Mouse (Mus musculus) 416B (cell line): ENCODE measurements around the gene Ubash3b.

ENCODE experiments used
- DNase-seq: peaks from one replicate; pipeline ENCODE4 v3.0.0; 2011; ENCODE audit warnings: low read depth

Ubash3b gene

DNA sequence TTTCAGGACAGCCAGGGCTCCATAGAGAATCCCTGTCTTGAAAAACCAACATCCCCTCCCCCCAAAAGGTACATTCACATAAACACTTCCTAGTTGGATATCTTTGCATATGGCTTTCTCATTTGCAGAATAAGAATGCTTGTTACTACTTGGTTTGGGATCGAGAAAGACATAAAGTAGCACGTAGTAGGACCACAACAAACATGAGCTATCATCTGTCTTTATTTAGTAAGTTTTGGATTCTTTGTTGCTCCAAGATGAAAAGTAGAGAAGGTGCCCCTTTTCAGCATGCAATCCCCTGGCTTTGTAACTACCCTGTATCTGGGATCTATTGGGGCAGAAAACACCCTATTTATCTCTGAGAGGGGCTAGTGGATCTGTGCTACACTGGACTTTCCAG, 25.2 kb downstream of the Ubash3b start:
- no peak for DNase-seq

DNA sequence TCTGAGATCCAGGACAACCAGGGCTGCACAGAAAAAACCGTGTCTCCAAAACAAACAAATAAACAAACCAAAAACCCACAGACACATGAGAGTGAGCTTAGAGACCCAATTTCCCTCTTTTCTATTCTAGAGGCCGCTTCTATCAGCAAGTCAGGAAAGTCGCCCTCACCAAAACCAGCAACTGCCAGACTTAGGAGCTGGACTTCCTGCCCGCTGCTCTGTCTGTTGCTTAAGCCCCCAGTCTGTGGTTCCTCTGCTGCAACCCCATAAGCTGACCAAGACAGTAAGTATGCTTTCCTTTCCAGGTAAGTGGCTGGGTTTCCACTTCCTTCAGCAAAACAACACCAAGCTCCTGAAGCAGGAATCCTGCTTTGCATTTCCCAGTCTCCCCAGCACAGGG, 26.6 kb downstream of the Ubash3b start:
- DNase-seq: peak; percentile 88

DNA sequence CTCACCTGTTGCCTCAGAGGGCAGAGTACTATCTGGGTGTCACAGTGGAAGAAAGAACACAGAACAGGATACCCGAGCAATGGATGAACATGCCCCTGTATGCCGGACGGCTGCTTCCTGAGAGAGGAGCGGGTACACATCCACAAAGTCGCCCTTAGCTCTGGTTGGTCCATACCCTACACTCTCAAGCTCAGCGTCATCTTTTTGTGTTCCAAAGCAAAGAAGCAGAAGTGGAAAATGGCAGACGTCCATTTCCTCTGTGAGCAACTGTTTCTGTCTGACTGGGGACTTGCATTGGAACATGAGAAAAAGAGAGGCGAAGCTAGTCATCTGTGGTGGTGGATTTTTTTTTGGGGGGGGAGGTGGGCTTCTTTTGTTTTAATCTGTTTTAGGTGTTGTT, 30.9 kb downstream of the Ubash3b start:
- peak; percentile 37 for DNase-seq

DNA sequence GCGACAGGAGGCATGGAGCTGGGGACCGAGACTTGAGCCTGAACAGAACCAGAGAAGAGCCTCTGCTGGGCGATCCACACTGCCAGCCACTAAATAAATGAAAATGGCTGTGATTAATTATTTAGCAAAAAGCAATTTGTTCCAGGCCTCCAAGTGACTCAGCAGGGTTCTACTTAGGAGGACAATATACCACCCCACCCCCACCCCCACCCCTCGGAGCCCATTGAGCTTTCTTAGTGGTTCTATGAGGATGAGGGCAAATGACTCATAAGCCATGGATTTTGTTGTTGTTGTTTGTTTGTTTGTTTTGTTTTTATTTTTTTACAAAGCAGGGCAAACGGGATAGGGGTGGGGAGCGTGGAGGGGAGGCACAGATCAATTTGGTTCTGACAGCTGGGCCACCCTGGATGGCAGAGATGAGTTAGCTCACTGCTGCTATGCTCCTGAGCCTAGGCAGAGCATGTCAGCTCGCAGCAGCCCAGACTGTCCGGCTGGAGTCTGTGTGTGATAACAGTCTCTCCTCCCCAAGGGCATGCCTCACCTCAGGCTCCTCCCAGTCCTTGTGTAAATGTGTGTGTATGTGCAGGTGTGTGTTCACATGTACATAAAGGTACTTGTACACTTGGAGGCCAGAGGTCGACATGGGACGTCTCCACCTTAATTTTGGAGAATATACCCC, 31.6 kb downstream of the Ubash3b start:
- DNase-seq: no peak

DNA sequence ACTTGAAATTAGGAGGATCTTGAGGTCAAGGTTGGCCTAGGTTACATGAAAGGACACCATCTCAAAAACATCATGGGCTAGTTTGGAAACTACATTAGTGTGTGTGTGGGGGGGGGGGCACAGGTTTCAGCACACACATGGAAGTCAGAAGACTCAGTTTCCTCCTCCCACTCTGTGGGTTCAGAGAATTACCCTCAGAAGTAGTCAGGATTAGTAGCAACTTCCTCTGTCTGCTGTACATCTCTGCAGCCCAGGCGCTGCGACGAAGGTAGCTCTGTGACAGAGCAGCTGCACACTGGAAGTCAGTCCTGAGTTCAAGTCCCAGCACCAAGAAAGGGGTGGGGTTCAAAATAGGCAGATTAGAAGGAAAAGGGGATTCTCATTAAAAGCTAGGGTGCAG, 32.2 kb downstream of the Ubash3b start:
- no peak for DNase-seq

DNA sequence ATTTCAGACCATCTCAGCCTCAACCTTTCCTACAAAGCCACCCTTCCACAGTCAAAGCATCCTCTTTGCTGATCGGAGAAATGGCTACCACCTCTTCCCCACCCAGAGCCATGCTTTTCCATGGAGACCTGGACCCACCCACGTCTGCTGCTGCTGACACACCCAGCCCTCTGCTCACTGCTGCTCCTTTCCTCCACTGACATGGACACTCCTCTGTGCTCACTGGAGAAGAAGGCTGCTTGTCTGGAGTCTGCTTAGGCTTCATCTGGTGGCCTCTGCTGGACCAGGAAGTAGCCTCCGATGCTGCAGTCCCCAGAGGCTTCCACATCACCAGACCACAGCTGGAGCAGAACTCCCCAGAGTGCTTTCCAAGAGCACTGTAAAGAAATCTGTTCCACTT, 34.8 kb downstream of the Ubash3b start:
- DNase-seq: no peak

DNA sequence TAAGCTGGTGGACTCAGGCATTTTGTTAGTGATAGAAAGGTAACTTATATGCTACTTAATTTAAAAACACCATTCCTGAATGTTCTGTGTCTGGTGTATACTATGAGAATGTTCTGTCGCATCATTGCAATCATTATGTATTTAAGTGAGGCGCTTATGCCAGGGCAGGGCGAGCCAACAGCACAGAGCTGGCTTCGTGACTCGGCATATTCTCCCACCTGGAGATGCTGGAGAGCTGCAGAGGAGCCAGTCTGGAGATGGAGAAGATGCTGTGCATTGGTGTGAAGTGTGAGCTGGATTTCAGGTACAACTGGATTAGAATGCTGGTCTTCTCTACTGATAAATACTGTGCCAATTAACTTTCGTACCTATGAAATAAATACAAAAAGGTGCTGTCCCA, 37.2 kb downstream of the Ubash3b start:
- no peak for DNase-seq

DNA sequence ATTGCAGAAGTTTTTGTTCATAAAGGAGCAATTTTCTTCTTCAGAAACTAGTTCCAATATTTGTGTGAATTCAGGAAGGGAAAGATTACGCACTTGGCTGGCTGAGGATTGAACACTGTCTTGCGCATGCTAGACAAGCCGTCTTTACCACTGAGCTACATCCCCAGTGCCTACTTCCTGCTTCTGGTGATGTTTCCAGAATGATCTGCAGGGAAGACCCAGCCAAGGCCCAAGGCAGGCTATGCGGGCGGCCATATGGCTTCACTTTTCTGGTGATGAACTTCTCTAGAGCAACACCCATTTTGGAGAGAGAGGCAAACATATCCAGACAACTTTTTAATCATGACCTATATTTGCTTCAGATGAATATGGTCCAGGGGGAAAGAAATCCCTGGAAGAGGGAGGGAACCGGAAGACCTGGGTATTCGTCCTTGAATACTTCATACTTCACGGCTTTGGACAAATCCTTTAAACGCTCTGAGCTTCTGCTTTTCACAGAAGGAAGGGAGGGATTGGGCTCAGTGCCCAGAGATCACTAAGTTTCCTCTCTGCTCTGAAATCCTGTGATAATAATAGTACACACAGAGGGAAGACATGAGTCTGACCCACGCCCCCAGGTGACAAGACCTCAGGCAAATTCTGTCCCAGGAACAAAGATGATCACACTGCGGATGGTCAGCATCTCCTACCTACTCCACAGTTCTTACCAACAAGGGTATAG, 38.9 kb downstream of the Ubash3b start:
- DNase-seq: peak; percentile 59

DNA sequence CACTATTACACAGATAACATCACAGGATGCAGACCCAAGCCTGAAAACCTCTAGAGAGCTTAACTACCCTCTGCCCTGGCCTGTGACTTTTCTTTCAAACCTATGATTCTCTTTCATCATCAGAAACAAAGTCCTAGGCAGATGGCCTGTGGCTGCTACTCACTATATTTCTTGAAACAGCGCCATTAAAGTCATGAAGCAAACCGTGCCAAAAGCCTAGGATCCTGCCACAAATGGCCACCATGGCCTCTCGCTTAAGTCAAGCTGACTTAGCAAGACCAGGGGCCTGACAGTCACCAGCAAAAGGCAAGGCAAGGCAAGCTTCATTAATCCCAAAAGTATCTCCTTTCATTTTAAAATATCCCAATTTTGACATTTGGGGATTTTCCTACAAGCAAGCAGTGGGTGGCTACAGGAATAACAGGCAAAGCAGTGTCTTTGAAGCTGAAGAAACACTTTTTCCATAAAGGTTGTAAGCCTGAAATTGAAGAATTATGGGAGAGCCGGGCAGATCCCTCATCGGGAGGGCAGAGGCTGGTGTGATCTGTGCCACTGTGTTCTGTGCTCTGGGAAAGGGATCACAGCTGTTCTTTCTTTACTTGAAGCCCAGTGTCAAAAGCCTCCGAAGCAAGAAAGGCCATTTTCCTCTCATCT, 39.7 kb downstream of the Ubash3b start:
- no peak for DNase-seq

DNA sequence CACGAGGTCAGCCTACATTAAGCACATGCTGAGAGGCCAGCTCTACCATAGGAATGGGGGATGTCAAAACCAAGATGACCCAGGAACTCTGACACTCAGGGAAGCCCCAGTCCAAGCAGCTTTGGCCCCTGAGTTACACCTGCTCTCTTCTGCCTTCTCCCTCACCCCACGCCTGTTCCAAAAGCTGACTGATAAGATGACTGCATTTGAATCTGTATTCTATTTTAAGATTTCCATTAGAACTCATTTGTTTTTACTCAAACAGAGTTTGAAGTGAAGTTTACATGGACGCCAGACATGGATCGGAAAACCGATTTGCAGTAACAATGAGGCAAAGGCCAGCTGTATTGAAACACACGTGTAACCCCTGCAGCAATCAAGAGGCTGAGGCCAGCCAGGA, 41.5 kb downstream of the Ubash3b start:
- no peak for DNase-seq

DNA sequence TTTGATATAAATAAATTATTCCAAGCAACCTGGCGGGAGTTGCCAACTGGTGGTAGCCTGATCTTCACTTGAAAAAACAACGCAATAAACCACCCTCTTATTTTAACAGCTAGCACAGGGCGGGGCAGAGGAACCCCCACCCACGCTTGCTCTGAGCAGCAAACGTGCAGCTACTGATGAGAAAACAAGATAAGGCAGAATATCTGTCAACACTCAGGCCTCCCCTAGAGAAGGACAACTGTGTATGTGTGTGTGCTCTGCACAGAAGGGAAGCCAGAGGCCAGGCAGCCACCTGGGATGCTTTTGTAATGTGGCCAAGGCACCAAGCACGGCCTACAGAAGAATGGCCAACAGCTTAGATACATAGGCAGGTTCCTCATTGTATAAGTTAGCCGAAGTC, 43.4 kb downstream of the Ubash3b start:
- DNase-seq: peak; percentile 60

DNA sequence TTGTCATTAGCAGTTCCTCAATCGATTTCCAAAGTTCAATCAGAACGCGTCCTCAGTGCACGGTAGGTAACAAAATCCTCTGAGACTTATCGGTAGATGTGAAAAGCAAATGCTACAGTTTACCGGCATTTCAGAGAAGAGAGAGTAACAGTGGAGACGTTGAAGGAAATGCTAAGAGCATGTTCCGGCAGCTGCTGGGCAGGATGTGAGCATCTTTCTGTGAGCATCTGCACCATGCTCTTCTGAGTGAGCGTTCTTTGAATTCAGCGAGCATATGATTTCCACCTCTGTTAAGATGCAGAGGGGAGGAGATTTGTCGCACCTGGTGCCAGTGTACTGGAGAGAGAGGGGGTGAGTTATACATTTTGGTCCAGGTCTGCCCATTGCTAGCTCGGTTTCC, 45.4 kb downstream of the Ubash3b start:
- no peak for DNase-seq

DNA sequence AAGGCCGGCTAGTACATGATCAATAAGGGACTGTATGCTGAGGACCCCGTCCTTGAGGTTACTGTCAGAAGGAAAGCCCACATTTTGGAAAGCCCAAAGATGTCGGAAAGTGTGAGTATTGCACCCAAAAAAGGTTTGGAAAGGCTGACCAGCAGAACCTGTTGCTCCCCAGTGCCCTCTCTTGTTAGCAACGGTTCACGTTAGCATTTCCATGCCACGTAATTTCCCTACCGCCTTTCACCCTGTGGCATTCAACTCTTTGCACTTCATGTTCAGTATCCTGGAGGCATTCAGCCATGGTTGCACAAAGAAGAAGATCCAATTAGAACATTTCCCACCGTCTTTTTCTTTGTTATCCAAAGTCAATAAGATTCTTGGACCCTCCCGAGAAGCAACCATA, 47.1 kb downstream of the Ubash3b start:
- DNase-seq: no peak

DNA sequence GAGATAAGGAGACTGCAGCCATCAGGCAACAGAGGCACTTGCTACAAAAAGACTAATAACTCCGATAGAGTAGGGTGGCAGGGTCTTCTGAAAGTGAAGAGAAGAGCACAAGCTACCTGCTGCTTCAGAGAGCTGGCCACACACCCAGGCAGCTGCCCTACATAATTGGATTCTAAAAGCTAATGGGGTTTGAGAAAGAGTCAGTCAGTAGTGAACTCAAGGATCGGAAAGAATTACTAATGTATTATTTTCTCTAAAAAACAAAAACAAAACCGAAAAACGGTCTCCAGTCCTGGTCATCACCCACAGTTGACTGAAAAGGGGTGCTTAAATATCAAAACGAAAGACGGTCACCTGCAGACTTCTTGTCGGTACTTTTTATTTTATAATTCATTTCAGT, 51.7 kb downstream of the Ubash3b start:
- no peak for DNase-seq

DNA sequence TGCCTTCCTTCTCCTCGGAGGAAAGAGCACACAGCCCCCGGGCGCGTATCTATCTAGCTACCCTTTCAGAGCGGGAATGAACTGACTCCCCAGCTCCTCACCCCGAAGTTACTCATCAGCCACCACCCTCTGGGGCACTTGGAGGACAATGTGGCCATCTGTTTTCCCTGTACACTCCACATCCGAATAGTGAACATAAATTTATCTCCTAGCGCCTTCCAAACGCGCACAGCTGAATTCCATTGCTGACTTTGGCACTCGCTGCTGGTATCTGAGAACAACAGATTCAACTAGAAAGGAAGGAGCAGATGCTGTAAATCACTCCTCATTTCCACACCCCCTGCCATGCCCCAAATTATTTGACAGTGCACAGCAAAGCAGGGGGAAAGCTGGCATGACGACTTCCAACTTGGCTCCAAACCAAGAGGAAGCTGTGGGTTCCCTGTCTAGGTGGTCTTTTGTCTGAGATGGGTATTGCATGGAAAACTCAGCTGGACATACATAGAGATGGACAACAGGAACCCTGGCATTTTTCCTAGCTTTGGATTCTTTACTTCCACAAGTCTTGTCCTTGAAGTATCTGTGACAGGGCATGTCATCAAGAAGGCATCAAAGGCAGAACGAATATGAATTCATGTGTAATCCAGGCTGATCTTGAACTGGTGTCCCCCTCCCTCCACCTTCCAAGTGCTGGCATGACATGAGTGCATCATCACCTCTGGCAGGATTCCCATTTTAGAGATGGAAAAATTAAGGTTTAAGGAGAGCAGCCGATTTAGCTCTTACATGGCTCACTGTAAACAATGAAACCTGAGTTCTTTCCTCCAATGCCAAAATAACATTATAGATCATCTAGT, 52.9 kb downstream of the Ubash3b start:
- DNase-seq: no peak

DNA sequence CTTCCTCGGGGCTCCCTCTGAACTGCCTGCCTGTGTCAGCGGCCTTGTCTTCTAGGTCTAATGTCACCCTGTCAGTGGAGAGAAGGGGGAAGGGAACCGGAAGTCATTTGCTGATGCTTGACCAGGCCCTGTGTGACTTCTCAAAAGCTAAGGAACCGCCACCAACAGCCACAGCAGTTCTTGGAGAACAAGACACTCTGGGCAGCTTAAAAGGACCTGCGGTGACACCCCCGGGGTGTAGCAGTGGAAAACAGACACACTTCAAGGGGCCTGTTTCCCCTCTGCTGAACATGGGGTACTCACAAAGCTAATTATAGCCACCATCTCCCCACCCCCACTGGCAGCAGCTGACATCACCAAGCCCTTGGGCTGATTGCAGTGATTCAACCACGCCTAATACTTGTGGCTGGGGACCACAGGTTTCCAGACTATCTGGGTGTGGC, 56.3 kb downstream of the Ubash3b start:
- peak; percentile 39 for DNase-seq

DNA sequence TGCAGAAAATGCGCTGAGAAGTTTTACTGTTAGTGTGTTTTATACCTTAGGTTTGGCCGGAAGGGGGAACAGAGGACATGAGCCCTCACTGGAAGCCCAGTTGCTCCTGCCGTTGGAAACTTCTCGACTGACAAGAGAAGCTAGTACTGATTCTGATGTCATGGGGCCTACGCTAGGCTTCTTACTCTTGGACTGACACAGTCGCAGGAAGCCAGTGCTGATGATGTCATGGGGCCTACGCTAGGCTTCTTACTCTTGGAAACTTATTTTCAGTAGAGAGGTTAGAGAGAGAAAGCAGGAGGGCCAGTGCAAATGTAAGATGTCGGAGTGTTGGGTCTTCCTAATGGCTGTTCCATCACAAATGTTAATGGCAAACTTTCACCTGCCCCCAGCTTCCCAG, 57.8 kb downstream of the Ubash3b start:
- DNase-seq: no peak

DNA sequence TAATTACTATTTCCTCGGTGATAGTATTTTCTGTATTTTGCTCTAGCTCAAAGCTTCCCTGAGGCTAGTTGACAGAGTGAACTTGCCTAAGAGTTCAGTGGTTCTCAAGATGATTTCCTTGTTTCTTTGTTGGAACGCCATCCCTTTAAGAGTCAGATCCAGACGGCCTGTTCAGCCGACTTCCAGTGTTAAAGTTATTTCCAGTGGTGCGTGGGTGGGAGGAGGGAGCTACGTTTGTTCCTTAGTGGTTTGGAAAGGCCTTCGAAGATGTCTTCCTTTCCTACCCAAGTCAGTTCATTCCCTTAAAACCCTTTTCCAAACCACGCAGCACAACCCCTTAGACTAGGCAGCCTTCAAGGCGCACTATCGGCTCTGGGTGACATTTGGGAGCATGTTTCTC, 58.9 kb downstream of the Ubash3b start:
- no peak for DNase-seq

DNA sequence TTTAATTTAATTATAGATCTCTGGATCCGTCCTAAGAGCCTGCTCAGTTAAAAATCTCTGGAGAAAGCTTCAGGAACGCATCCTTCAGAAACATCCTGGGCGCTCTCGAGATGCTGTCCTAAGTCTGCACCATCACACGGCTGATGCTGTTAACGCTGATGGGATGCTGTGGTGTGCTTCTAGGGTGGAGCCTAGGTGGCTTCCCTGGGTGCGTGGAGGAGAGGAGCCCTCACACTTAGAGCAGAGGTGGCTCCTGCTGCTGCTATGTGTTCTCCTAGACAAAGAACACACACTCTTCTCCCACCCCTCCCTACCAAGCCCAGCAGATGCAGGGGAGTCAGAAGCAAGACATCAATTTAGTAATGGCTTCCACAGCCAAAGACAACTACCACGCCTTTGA, 61.6 kb downstream of the Ubash3b start:
- DNase-seq: no peak

DNA sequence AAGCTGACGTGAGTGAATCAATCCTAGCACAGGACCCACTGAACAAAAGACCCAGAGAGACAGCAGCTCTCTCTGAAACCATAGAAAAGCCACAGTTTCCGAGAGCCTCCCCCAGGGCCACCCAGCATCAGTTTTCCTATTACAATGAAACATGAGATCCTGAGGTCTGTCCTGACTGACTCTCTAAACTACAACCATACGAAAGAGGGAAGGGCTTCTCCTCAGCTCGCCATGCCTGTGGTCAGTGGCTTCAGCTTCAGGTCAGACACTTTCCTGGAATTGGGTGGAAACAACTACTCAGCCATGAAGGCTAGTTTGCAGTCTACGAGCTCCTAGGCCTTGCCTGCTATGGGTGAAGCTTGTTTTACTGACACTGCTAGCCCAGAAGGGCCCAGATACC, 62.4 kb downstream of the Ubash3b start:
- DNase-seq: peak; percentile 94

DNA sequence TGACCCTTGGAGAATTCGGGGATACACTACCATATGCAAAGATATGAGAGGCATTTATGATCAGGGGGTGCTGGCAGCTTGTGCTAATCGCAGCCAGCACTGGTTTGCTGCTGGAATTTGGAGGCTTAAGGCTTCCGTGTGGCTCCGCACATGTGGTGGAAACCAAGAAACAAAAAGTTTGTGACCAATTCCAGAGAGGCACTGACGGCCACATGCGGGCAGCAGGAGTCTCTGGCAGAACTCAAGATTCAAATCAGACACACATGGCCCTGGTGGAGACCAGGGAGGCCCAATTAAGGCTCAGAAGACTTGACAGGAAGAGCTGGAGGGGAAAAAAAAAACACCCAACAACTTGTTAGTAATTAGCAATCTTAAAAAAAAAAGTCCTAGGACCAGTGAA, 63.4 kb downstream of the Ubash3b start:
- no peak for DNase-seq

DNA sequence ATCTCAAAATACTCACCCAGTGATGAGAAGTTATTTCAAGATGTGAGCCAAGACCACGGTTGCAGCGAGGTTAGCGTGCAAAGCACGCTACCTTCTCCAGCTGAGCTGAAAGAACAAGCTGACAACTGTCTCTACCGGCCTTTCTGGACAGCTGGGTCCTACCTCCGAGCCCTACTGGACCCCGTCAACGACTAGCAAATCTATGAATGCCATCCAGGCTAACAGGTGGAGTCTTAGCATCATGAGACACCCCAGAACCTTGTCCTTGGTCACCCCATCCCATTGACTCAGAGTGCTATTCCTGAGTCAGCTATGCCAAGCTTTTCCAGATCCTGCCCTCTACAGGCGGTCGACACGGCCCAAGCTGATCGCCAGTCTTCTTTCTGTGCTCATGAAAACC, 69.5 kb downstream of the Ubash3b start:
- no peak for DNase-seq

DNA sequence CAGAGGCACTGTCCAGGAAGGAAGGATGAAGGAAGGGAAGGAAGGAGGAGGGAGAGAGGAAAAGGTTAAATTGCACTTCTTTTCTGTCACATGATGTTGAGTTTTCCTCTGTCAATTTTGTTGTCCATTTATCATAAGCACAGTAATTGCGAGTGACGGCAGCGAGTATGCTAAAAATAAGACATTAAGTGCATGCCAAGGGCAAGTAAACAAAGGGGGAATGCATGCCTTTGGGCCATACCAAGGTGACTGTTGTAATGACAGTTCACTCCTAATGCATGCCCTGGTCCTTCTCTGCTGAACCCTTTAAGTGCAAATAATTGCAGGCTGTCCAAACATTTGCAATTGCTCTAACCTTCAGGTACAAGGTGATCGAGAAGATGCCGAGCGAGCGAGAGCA, 70.3 kb downstream of the Ubash3b start:
- no peak for DNase-seq
